Mouse (Mus musculus) midbrain, postnatal 0 days (tissue): ENCODE data around the gene Atg4d. TPM values are rescaled to one million over a fixed set of nuclear protein-coding genes. Genes with fewer than 3 reads are reported as not detected.
"Not testable (repeated sequence)": the region's sequence is repeated elsewhere in the genome, so short reads cannot be mapped to it uniquely, and the experiment has no call there.

Experiments
- ATAC-seq: fragments of 200-750 bp; cut with Nextera tagmentation; 2 replicates; pipeline ENCODE4 v1.8.0; 2017; ENCODE audit warnings: moderate number of reproducible peaks, mild to moderate bottlenecking, moderate TSS enrichment, moderate library complexity; ENCODE audit not compliant: low FRiP score
- DNase-seq: peaks from one replicate; pipeline ENCODE4 v3.0.0-alpha.2; 2015; ENCODE audit warnings: low spot score
- H3K27ac ChIP-seq: fragments of 300-500 bp; sonication (generic); 2 replicates; pipeline ENCODE4 v1.5.1; 2014; ENCODE audit warnings: low read depth, mild to moderate bottlenecking, low read length, mixed read lengths
- H3K27me3 ChIP-seq: fragments of 300-500 bp; sonication (generic); 2 replicates; pipeline ENCODE4 v1.6.1; 2014; ENCODE audit warnings: low read length, control low read depth, mixed read lengths; ENCODE audit not compliant: insufficient read depth
- H3K36me3 ChIP-seq: fragments of 300-500 bp; sonication (generic); 2 replicates; pipeline ENCODE4 v1.6.1; 2014; ENCODE audit warnings: low read length, control low read depth, mixed read lengths; ENCODE audit not compliant: insufficient read depth
- H3K4me1 ChIP-seq: fragments of 300-500 bp; sonication (generic); 2 replicates; pipeline ENCODE4 v1.6.1; 2014; ENCODE audit warnings: mild to moderate bottlenecking, control low read depth, antibody characterized with exemption, low read length, mixed read lengths; ENCODE audit not compliant: insufficient read depth
- H3K4me2 ChIP-seq: fragments of 300-500 bp; sonication (generic); 2 replicates; pipeline ENCODE4 v1.6.1; 2014; ENCODE audit warnings: low read depth, mild to moderate bottlenecking, low read length, mixed read lengths; ENCODE audit not compliant: poor library complexity, severe bottlenecking
- H3K4me3 ChIP-seq: fragments of 300-500 bp; sonication (generic); 2 replicates; pipeline ENCODE4 v1.5.1; 2014; ENCODE audit warnings: low read depth, mild to moderate bottlenecking, low read length, moderate library complexity
- H3K9ac ChIP-seq: fragments of 300-500 bp; sonication (generic); replicated peaks from 2 replicates; pipeline ENCODE4 v1.6.1; 2014; ENCODE audit warnings: mild to moderate bottlenecking, low read length, moderate library complexity, mixed read lengths; ENCODE audit not compliant: poor library complexity, severe bottlenecking
- H3K9me3 ChIP-seq: fragments of 300-500 bp; sonication (generic); 2 replicates; pipeline ENCODE4 v1.6.1; 2016; ENCODE audit warnings: low read length, control low read depth
- CTCF ChIP-seq: IDR thresholded peaks from 2 replicates; pipeline ENCODE4 v1.5.1; 2016; ENCODE audit warnings: antibody characterized with exemption, mild to moderate bottlenecking
- WGBS: fragments of 180-500 bp; shearing (Covaris S2); extraction: QIAGEN DNeasy Blood & Tissue Kit; methylation state at CpG from one replicate; pipeline ENCODE4 v1.1.7; 2014; 5-methylcytosine and 5-hydroxymethylcytosine counted together
- polyA plus RNA-seq: library from polyadenylated mRNA; unstranded; fragments of >200 nt; fragmentation: Nextera tagmentation; extraction: Ambion mirVana; gene quantifications from 2 replicates; pipeline ENCODE4 v1.2.1, GENCODE M21; 2015
- total RNA-seq: library from RNA; depleted of rRNA; stranded (reverse); fragments of >200 nt; gene quantifications from 2 replicates; pipeline ENCODE4 v1.2.3, GENCODE M21; 2014

Atg4d gene
- total and polyA plus RNA-seq, 2 experiments from 2014 or later: 26.3 to 26.6 TPM

DNA sequence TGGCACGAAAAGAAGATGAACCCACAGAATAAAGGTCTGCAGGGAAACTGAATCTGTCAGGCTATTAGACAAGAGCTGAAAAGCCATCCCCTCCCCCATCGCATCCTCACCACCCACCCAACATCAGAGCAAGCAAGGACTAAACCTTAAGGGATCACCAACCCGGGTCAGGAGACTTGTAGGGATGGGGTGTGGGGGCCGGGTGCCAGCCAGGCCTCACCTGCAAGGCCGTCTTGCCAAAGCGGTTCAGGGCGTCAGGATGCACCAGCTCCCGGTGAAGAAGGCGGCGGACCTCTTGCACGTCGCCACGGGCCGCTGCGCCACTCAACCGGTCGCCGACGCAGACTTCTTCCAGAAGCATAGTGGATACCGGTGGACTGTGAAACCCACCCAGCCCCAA lies 25.5 kb downstream of the Atg4d start:
- no peak for TF ChIP-seq CTCF
- H3K27me3 ChIP-seq: no peaks in the 10 kb centered on the region
- H3K9ac ChIP-seq: peak overlapping the region; percentile 89
- peak overlapping the region; percentile 85 for H3K27ac ChIP-seq
- 1% methylated on average over 20 of the region's 20 CpGs for WGBS
- H3K36me3 ChIP-seq: no peaks in the 10 kb centered on the region
- no peak for ATAC-seq
- H3K4me3 ChIP-seq: peak overlapping the region; percentile 81
- no peaks in the 10 kb centered on the region for H3K9me3 ChIP-seq
- H3K4me2 ChIP-seq: peak overlapping the region; percentile 59
- DNase-seq: peak; percentile 32
- peaks cover 19% of the 10 kb centered on the region; the same call in 1 of the 2 replicates for H3K4me1 ChIP-seq

DNA sequence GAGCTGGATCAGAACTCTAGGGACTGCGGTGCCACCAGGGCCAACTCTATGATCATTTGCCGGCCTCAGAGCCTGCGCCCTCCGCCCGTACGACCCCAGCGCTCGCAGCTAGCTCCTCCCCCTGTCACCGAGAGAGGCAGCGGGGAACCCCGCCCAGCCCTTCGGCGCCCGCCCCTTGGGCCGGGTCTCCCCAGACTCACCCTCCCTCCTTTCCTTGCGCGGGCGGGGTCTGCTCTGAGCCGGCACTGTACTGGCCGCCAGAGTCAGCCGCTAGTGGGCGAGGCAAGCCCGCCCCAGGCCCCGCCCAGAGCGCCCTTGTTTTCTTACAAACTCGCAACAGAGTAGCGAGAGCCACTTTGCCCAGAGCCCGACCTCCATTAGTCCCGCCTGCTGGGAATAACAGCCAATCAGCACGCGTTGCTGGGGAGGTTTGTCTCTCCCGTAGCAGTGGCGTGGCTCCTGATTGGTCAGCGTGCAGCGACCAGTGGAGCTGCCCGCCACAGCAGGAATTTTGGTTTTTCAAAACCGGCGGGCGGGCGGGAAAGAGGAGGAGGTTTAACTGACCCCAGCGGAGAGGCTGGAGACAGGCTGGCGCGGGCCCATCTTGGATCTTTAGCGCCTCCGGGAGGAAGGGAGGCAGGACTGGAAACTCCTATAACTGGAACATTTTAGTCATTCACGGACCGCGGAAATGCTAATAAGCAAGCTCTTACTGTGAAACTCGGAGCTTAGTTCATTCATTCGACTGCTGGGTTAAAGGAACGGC lies 26.1 kb downstream of the Atg4d start, which contains the start of gene Cdkn2d:
Gene Cdkn2d (minus strand): TSS at position 386 of the 766 bp plus-strand sequence.
- ATAC-seq: peak; percentile 95
- Histone ChIP-seq H3K9me3 (no peaks in the 10 kb centered on the region), H3K9ac (peak within 1 kb of the TSS; percentile 89), H3K27ac (peak within 1 kb of the TSS; percentile 85), H3K27me3 (no peaks in the 10 kb centered on the region), H3K4me2 (peak within 1 kb of the TSS; percentile 59), H3K4me1 (peaks cover 19% of the 10 kb centered on the region; the same call in 1 of the 2 replicates), H3K4me3 (peak within 1 kb of the TSS; percentile 81), H3K36me3 (no peaks in the 10 kb centered on the region)
- peak; percentile 100 for DNase-seq
- 0% methylated on average over 44 of the region's 51 CpGs for WGBS
- peak; percentile 67 for TF ChIP-seq CTCF

DNA sequence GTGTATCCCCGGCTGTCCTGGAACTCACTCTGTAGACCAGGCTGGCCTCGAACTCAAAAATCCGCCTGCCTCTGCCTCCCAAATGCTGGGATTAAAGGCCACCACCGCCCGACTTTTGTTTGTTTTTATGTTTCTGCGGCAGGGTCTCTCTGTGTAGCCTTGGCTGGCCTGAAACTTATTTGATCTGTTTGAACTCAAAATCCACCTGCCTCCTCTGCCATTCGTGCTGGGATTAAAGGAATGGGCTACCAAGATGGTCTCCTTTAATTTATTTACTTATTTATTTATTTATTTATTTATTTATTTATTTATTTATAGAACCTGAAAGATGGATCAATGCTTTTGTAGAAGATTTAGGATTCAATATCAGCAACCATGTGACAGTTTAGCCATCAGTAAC lies 26.8 kb downstream of the Atg4d start:
- not testable (repeated sequence) for H3K9me3 ChIP-seq, H3K36me3 ChIP-seq, H3K9ac ChIP-seq, DNase-seq, ATAC-seq, H3K27me3 ChIP-seq
- H3K4me2 ChIP-seq: peak overlapping the region; percentile 59
- 16% methylated on average over 7 of the region's 7 CpGs for WGBS
- H3K4me3 ChIP-seq: peak overlapping the region; percentile 81; the same call in 1 of the 2 replicates
- 0 out of 2 replicates have a peak overlapping the region, but pooled peaks have one; percentile 12 for H3K27ac ChIP-seq
- H3K4me1 ChIP-seq: peaks cover 16% of the 10 kb centered on the region; the same call in 1 of the 2 replicates

DNA sequence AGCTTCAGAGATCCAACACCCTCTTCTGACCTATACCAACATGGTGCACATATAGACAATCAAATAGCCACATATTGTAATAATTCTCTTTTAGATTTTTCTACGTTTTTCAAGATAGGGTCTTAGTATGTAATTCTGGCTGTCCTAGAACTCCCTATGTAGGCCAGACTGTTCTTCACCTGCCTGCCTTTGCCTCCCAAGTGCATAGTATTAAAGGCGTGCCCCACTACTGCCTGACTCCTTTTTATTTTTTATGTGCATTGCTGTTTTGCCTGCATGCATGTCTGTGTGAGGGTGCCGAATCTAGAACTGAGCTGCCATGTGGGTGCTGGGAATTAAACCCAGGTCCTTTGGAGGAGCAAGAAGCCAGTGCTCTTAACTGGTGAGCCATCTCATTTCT lies 27.2 kb downstream of the Atg4d start:
- no peak for ATAC-seq
- no peaks in the 10 kb centered on the region for H3K9me3 ChIP-seq
- no peak overlapping the region for H3K27ac ChIP-seq

DNA sequence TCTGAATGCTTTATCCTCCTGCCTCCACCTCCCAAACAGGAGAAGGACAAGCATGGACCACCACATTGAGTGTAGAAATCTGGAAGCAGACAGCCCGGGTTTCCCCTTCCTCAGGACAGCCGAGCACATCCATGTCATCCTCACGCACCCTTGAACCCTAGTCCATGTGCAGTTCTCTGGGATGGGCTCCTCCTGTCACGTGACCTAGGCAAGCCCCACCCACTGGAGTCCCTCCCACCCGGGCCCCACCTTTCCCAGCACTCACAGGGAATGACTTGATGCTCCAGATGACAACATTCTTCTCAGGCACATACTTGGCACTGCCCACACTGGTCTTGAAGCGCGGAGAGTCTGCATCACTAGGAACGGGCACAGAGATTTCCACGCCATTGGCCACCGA lies 33.9 kb downstream of the Atg4d start:
- 81% methylated on average over 10 of the region's 10 CpGs for WGBS
- no peak overlapping the region for H3K9ac ChIP-seq
- TF ChIP-seq CTCF: no peak

More for the DNA sequence above, 27.2 kb downstream of the Atg4d start:
- 98% methylated on average over 3 of the region's 3 CpGs for WGBS
- Histone ChIP-seq H3K9ac (no peak overlapping the region), H3K4me2 (no peak overlapping the region), H3K4me1 (peaks cover 12% of the 10 kb centered on the region; the same call in 1 of the 2 replicates), H3K4me3 (no peak overlapping the region), H3K36me3 (no peaks in the 10 kb centered on the region), H3K27me3 (no peaks in the 10 kb centered on the region)
- TF ChIP-seq CTCF: no peak
- DNase-seq: no peak

DNA sequence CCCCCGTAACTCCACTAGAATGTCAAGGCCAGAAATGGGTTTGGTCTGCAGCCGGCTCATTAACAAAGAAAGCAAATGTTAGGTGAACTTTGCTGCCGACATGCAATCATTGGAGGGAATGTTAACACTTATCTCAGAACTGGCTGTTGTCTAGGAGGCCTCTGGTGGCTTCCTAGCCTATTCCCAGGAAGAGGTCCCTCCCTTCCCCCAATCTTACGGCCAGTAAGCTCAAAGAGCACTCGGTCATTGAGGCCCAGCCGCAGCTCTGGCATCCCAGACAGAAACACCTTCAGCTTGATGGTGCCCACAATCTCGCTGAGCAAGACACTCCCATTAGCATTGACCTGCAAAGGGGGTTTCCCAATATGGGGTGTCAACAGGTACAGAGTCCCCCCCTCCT lies 40.0 kb downstream of the Atg4d start:
- DNase-seq (no peak), ATAC-seq (no peak)
- no peaks in the 10 kb centered on the region for H3K4me1 ChIP-seq
- H3K27ac ChIP-seq: no peak overlapping the region
- no peak overlapping the region for H3K4me2 ChIP-seq
- no peaks in the 10 kb centered on the region for H3K36me3 ChIP-seq
- no peaks in the 10 kb centered on the region for H3K27me3 ChIP-seq
- WGBS: 87% methylated on average over 7 of the region's 7 CpGs
- no peak overlapping the region for H3K9ac ChIP-seq
- H3K9me3 ChIP-seq: no peaks in the 10 kb centered on the region
- H3K4me3 ChIP-seq: no peak overlapping the region
- TF ChIP-seq CTCF: no peak

More for the DNA sequence above, 33.9 kb downstream of the Atg4d start:
- Histone ChIP-seq H3K4me2 (no peak overlapping the region), H3K9me3 (no peaks in the 10 kb centered on the region), H3K27ac (no peak overlapping the region), H3K27me3 (no peaks in the 10 kb centered on the region), H3K4me3 (no peak overlapping the region), H3K4me1 (no peaks in the 10 kb centered on the region), H3K36me3 (no peaks in the 10 kb centered on the region)
- no peak for ATAC-seq
- no peak for DNase-seq
